Mouse (Mus musculus) intestine, embryonic 16.5 days (tissue): ENCODE data around the gene Sema4b. TPM values are rescaled to one million over a fixed set of nuclear protein-coding genes. Genes with fewer than 3 reads are reported as not detected.

ENCODE experiments used
- ATAC-seq: fragments of 200-750 bp; cut with Nextera tagmentation; 2 replicates; pipeline ENCODE4 v1.8.0; 2017; ENCODE audit warnings: moderate TSS enrichment, moderate library complexity
- H3K27ac ChIP-seq: fragments of 300-500 bp; sonication (generic); 2 replicates; pipeline ENCODE4 v1.5.1; 2014; ENCODE audit warnings: mild to moderate bottlenecking, low read length
- H3K27me3 ChIP-seq: fragments of 300-500 bp; sonication (generic); replicated peaks from 2 replicates; pipeline ENCODE4 v1.6.1; 2014; ENCODE audit warnings: low read length, control low read depth, mixed read lengths; ENCODE audit not compliant: control insufficient read depth, insufficient read depth
- H3K36me3 ChIP-seq: fragments of 300-500 bp; sonication (generic); 2 replicates; pipeline ENCODE4 v1.6.1; 2014; ENCODE audit warnings: low read length, control low read depth; ENCODE audit not compliant: control insufficient read depth, insufficient read depth
- H3K4me1 ChIP-seq: fragments of 300-500 bp; sonication (generic); 2 replicates; pipeline ENCODE4 v1.6.1; 2014; ENCODE audit warnings: low read length, control low read depth, mixed read lengths; ENCODE audit not compliant: control insufficient read depth, insufficient read depth
- H3K4me2 ChIP-seq: fragments of 300-500 bp; sonication (generic); 2 replicates; pipeline ENCODE4 v1.6.1; 2014; ENCODE audit warnings: low read depth, low read length, control low read depth
- H3K4me3 ChIP-seq: fragments of 300-500 bp; sonication (generic); 2 replicates; pipeline ENCODE4 v1.5.1; 2014; ENCODE audit warnings: mild to moderate bottlenecking, low read length
- H3K9ac ChIP-seq: fragments of 300-500 bp; sonication (generic); 2 replicates; pipeline ENCODE4 v1.6.1; 2014; ENCODE audit warnings: low read depth, low read length
- H3K9me3 ChIP-seq: fragments of 300-500 bp; sonication (generic); 2 replicates; pipeline ENCODE4 v1.6.1; 2016; ENCODE audit warnings: low read length, control low read depth; ENCODE audit not compliant: control insufficient read depth
- WGBS: fragments of 180-500 bp; shearing (Covaris S2); extraction: QIAGEN DNeasy Blood & Tissue Kit; methylation state at CpG from one replicate; pipeline ENCODE4 v1.1.7; 2014; 5-methylcytosine and 5-hydroxymethylcytosine counted together
- polyA plus RNA-seq: library from polyadenylated mRNA; unstranded; fragments of >200 nt; fragmentation: Nextera tagmentation; extraction: Ambion mirVana; gene quantifications from 2 replicates; pipeline ENCODE4 v1.2.1, GENCODE M21; 2015

The Sema4b gene
- polyA plus RNA-seq, 1 experiment from 2014 or later, result 14.9 TPM

- Histone ChIP-seq H3K27me3 (no peaks in the 10 kb centered on the region), H3K4me3 (peak overlapping the region; percentile 43)
Measured at GRCm38 (mm10) chr7:80192226-80193061, 5.8 kb downstream of the Sema4b start.

GRCm38 (mm10) chr7:80193941-80194739 is 7.5 kb downstream of the Sema4b start:
- no peak overlapping the region for H3K27ac ChIP-seq
- H3K9me3 ChIP-seq, result no peaks in the 10 kb centered on the region
- 71% methylated on average over 13 of the region's 13 CpGs for WGBS
- no peaks in the 10 kb centered on the region for H3K36me3 ChIP-seq
- 0 out of 2 replicates have a peak overlapping the region, but pooled peaks have one; percentile 16 for H3K9ac ChIP-seq
- no peak overlapping the region for H3K4me3 ChIP-seq
- H3K27me3 ChIP-seq, result no peaks in the 10 kb centered on the region
- ATAC-seq, result no peak
- no peak overlapping the region for H3K4me2 ChIP-seq
- peaks cover 42% of the 10 kb centered on the region for H3K4me1 ChIP-seq

More at GRCm38 (mm10) chr7:80192226-80193061, 5.8 kb downstream of the Sema4b start:
- peak; percentile 90 for ATAC-seq
- Histone ChIP-seq H3K9me3 (no peaks in the 10 kb centered on the region), H3K9ac (peak overlapping the region; percentile 67), H3K27ac (peak overlapping the region; percentile 95), H3K4me1 (peaks cover 49% of the 10 kb centered on the region), H3K4me2 (peak overlapping the region; percentile 76), H3K36me3 (no peaks in the 10 kb centered on the region)
- WGBS, result 9% methylated on average over 16 of the region's 16 CpGs

- Histone ChIP-seq H3K9ac (no peak overlapping the region), H3K36me3 (no peaks in the 10 kb centered on the region), H3K27me3 (no peaks in the 10 kb centered on the region), H3K4me1 (peaks cover 47% of the 10 kb centered on the region), H3K27ac (no peak overlapping the region), H3K9me3 (no peaks in the 10 kb centered on the region), H3K4me3 (no peak overlapping the region), H3K4me2 (no peak overlapping the region)
- no peak for ATAC-seq
- 95% methylated on average over 5 of the region's 5 CpGs for WGBS
Measured at GRCm38 (mm10) chr7:80195146-80195545, 8.5 kb downstream of the Sema4b start.

- 85% methylated on average over 10 of the region's 11 CpGs for WGBS
- H3K4me3 ChIP-seq, result no peak overlapping the region
- no peaks in the 10 kb centered on the region for H3K36me3 ChIP-seq
- H3K4me2 ChIP-seq, result no peak overlapping the region
- no peaks in the 10 kb centered on the region for H3K27me3 ChIP-seq
- no peak for ATAC-seq
- no peaks in the 10 kb centered on the region for H3K9me3 ChIP-seq
- no peak overlapping the region for H3K27ac ChIP-seq
- H3K9ac ChIP-seq, result no peak overlapping the region
- peaks cover 49% of the 10 kb centered on the region for H3K4me1 ChIP-seq
Measured at GRCm38 (mm10) chr7:80195576-80196263, 9.1 kb downstream of the Sema4b start.

- Histone ChIP-seq H3K27ac (peak overlapping the region; percentile 96), H3K9me3 (no peaks in the 10 kb centered on the region), H3K9ac (peak overlapping the region; percentile 86), H3K36me3 (no peaks in the 10 kb centered on the region), H3K4me3 (peak overlapping the region; percentile 85), H3K4me1 (peaks cover 43% of the 10 kb centered on the region), H3K4me2 (peak overlapping the region; percentile 69), H3K27me3 (no peaks in the 10 kb centered on the region)
- WGBS, result 10% methylated on average over 4 of the region's 4 CpGs
- ATAC-seq, result no peak
Measured at GRCm38 (mm10) chr7:80197371-80197770, 10.7 kb downstream of the Sema4b start.

GRCm38 (mm10) chr7:80197941-80198778 is 11.5 kb downstream of the Sema4b start:
- H3K4me1 ChIP-seq, result peaks cover 42% of the 10 kb centered on the region
- peak overlapping the region; percentile 86 for H3K9ac ChIP-seq
- peak overlapping the region; percentile 85 for H3K4me3 ChIP-seq
- no peaks in the 10 kb centered on the region for H3K9me3 ChIP-seq
- no peaks in the 10 kb centered on the region for H3K36me3 ChIP-seq
- H3K27me3 ChIP-seq, result no peaks in the 10 kb centered on the region
- ATAC-seq, result peak; percentile 92
- peak overlapping the region; percentile 96 for H3K27ac ChIP-seq
- WGBS, result under 1% methylated on average over 67 of the region's 74 CpGs
- peak overlapping the region; percentile 69 for H3K4me2 ChIP-seq

GRCm38 (mm10) chr7:80198863-80199262 is 12.2 kb downstream of the Sema4b start:
- Histone ChIP-seq H3K27ac (peak overlapping the region; percentile 96), H3K4me3 (peak overlapping the region; percentile 85), H3K9ac (peak overlapping the region; percentile 86), H3K36me3 (no peaks in the 10 kb centered on the region), H3K27me3 (no peaks in the 10 kb centered on the region), H3K4me1 (peaks cover 48% of the 10 kb centered on the region), H3K4me2 (peak overlapping the region; percentile 69), H3K9me3 (no peaks in the 10 kb centered on the region)
- ATAC-seq, result peak; percentile 17; the same call in 1 of the 2 replicates
- WGBS, result 1% methylated on average over 11 of the region's 11 CpGs

GRCm38 (mm10) chr7:80199286-80199685 is 12.6 kb downstream of the Sema4b start:
- peak overlapping the region; percentile 96 for H3K27ac ChIP-seq
- no peak for ATAC-seq
- no peaks in the 10 kb centered on the region for H3K36me3 ChIP-seq
- 24% methylated on average over 6 of the region's 6 CpGs for WGBS
- H3K4me1 ChIP-seq, result peaks cover 44% of the 10 kb centered on the region
- H3K9me3 ChIP-seq, result no peaks in the 10 kb centered on the region
- peak overlapping the region; percentile 86 for H3K9ac ChIP-seq
- no peaks in the 10 kb centered on the region for H3K27me3 ChIP-seq
- peak overlapping the region; percentile 85 for H3K4me3 ChIP-seq
- H3K4me2 ChIP-seq, result peak overlapping the region; percentile 69
